Mouse (Mus musculus) heart, adult 8-10 months (tissue): ENCODE data around the gene Svbp. TPM values are rescaled to one million over a fixed set of nuclear protein-coding genes. Genes with fewer than 3 reads are reported as not detected.

Experiments used
- DNase-seq: peaks from one replicate; pipeline ENCODE4 v3.0.0; 2022; ENCODE audit warnings: low spot score
- total RNA-seq, 4 experiments: library from RNA; stranded (reverse); gene quantifications; 2 replicates each; pipeline ENCODE4 v1.2.4; 2022

Svbp gene
- total RNA-seq, 4 experiments from 2014 or later = 14.8 to 17.5 (median 15.8) TPM

GRCm38 (mm10) chr4:119245961-119246360 is 50.9 kb downstream of the Svbp start:
- no peak for DNase-seq

GRCm38 (mm10) chr4:119246688-119247225 is 51.7 kb downstream of the Svbp start:
- no peak for DNase-seq

GRCm38 (mm10) chr4:119247462-119248235 is 52.5 kb downstream of the Svbp start:
- DNase-seq = peak; percentile 85

- no peak for DNase-seq
Observed at GRCm38 (mm10) chr4:119248407-119248965, 53.4 kb downstream of the Svbp start.

Other genes starting within 250 kb of the Svbp start
- gene Lao1, start 233.7 kb upstream of the Svbp start, total RNA-seq = under 1 TPM in 3 of 4 experiments, not detected in 1; 0.09 to 0.19 (median 0.17) TPM
- 10 to 100 TPM; 12.6 to 22.5 (median 14.9) TPM for gene Slc2a1, start 86.6 kb upstream of the Svbp start, total RNA-seq
- gene Zfp691, start 21.1 kb upstream of the Svbp start, total RNA-seq = 10 to 100 TPM; 19.3 to 23.9 (median 22.6) TPM
- under 1 TPM in 1 of 4 experiments, not detected in 3; 0.17 TPM for gene Ermap, start 5.3 kb upstream of the Svbp start, total RNA-seq
- not detected for gene Tmem269, start 22.9 kb downstream of the Svbp start, total RNA-seq
- 10 to 100 TPM; 15.8 to 26.5 (median 22.3) TPM for gene AU022252, start 37.4 kb downstream of the Svbp start, total RNA-seq
- gene P3h1, start 37.6 kb downstream of the Svbp start, total RNA-seq = 10 to 100 TPM in 2 of 4 experiments, 1 to 10 TPM in 2; 9.1 to 10.8 (median 10.3) TPM
- gene Cldn19, start 60.1 kb downstream of the Svbp start, total RNA-seq = not detected
- 100 to 1,000 TPM; 675 to 878 (median 780) TPM for gene Ybx1, start 99.3 kb downstream of the Svbp start, total RNA-seq
- gene Ppih, start 125.2 kb downstream of the Svbp start, total RNA-seq = 10 to 100 TPM in 2 of 4 experiments, 1 to 10 TPM in 2; 7.8 to 11.9 (median 9.5) TPM
- 1 to 10 TPM in 1 of 4 experiments, under 1 TPM in 2, not detected in 1; 0.19 to 1.3 (median 0.44) TPM for gene Ccdc30, start 220.2 kb downstream of the Svbp start, total RNA-seq
- gene Ppcs, start 227.1 kb downstream of the Svbp start, total RNA-seq = 10 to 100 TPM in 3 of 4 experiments, 1 to 10 TPM in 1; 6.2 to 13.3 (median 11.9) TPM
- gene Zmynd12, start 227.5 kb downstream of the Svbp start, total RNA-seq = not detected